Mouse (Mus musculus): ENCODE measurements around the gene Cfc1. TPM values are rescaled to one million over a fixed set of nuclear protein-coding genes. Genes with fewer than 3 reads are reported as not detected.
A peak's percentile ranks its signal among the peaks of the same experiment; 100 is the strongest.

Gene Cfc1
- polyA plus RNA-seq, 1 experiment from 2014 or later, result not detected

DNA sequence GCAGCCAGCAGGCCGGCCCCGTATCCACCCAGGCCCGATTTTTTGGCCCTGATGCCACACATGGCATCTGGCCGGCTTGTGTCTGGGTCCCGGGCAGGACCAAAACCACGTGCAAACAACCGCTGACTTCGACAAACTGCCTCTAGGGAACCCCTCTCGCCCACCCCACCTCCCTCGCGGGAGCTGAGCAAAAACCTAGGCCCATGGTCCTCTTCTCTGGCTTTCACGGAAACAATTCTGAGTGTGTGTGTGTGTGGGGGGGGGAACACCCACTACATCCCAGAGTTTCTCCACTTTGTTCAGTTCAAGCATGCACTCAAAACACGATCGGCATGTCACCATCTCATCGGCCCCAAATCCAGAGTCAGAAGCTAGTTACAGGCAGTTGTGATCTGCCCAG, 25.4 kb downstream of the Cfc1 start, which contains the start of gene Prss40:
TSS of gene Prss40 (minus strand) at position 101 of the 400 bp plus-strand sequence.
- no peak for ATAC-seq (replicated peaks; ENCODE audit: low FRiP score)
- no peak within 1 kb of the TSS for H3K9ac ChIP-seq

DNA sequence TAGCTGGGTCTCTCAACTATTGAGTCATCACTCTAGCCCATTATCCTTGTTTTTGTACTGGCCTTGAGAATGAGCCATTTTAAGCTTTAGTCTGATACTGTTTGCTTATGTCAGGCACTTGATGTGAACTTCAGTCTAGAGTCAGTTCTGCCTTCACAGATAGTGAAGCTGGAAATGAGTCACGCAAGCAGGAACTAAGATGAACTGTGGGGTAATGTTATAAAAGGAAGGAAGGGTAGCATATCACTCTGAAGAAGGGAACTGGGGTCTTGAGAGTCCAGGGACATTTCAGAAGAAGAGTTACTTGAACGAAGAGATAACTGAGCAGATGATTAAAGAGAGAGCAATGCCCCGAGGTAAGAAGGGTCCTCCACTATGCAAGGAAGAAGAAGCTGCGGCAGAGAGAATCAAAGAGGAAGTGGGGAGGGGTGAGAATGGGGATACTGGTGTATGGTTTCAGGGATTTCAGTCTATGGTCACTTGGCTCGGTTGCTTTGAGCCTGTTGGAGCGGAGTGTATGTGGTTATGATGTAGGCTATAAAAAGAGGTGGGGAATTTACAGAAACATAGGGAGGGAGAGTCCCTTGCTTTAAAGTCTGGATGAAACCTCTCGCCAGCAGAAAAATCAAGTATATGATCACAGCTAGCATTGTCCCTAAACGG, 29.1 kb downstream of the Cfc1 start:
- Histone ChIP-seq H3K4me2 (no peak overlapping the region), H3K27ac (no peak overlapping the region), H3K9me3 (replicated peaks) (no peaks in the 10 kb centered on the region), H3K27me3 (no peaks in the 10 kb centered on the region), H3K4me3 (replicated peaks) (no peak overlapping the region), H3K36me3 (no peaks in the 10 kb centered on the region), H3K9ac (no peak overlapping the region), H3K4me1 (no peaks in the 10 kb centered on the region)
- ATAC-seq (replicated peaks; ENCODE audit: low FRiP score), result no peak
- 77% methylated on average over 8 of the region's 8 CpGs for WGBS

More for the DNA sequence above, 25.4 kb downstream of the Cfc1 start, which contains the start of gene Prss40:
- 92% methylated on average over 15 of the region's 15 CpGs for WGBS
- no peaks in the 10 kb centered on the region for H3K4me1 ChIP-seq
- no peak within 1 kb of the TSS for H3K4me3 ChIP-seq (replicated peaks)
- no peaks in the 10 kb centered on the region for H3K27me3 ChIP-seq
- no peaks in the 10 kb centered on the region for H3K36me3 ChIP-seq
- H3K27ac ChIP-seq, result no peak within 1 kb of the TSS
- no peaks in the 10 kb centered on the region for H3K9me3 ChIP-seq (replicated peaks)
- no peak within 1 kb of the TSS for H3K4me2 ChIP-seq

DNA sequence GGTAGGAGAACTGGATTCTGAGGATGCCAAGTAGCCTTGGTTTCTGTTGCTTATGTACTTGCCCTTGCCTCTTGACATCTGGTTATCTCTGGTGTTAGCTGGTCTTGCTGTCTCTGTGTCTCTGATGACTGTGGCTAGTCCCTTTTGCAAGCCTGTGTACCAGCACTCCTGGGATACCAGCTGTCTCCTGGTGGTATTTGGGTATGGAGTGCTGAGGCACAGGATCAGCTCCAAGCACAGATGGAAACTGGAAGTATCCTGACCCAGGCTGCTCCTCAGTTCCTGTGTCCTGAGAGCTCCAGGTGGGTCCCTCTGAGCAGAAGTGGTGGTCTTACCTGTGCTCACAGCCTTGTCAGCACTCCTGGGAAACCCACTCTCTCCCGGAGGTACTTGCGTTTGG, 32.7 kb downstream of the Cfc1 start:
- WGBS, result 99% methylated on average over 2 of the region's 2 CpGs
- no peaks in the 10 kb centered on the region for H3K36me3 ChIP-seq

DNA sequence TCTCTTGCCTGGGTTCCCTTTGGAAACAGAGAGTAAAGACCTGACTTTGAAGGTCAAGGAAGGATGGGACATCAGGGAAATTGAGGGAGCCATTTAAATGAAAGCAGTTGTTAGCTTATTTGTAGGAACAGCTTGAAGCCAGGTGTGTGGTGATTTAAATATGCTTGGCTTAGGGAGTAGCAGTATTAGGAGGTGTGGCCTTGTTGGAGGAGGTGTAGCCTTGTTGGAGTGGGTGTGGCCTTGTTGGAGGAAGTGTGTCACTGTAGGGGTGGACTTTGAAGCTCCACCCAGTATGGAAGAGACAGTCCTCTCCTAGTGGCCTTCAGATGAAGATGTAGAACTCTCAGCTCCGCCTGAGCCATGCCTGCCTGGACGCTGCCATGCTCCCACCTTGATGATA, 34.4 kb downstream of the Cfc1 start:
- Histone ChIP-seq H3K9ac (no peak overlapping the region), H3K27ac (no peak overlapping the region), H3K4me1 (no peaks in the 10 kb centered on the region), H3K36me3 (no peaks in the 10 kb centered on the region), H3K4me2 (no peak overlapping the region), H3K27me3 (no peaks in the 10 kb centered on the region), H3K4me3 (replicated peaks) (no peak overlapping the region), H3K9me3 (replicated peaks) (no peaks in the 10 kb centered on the region)
- no peak for ATAC-seq (replicated peaks; ENCODE audit: low FRiP score)
- 90% methylated on average over 2 of the region's 2 CpGs for WGBS

More for the DNA sequence above, 32.7 kb downstream of the Cfc1 start:
- H3K27me3 ChIP-seq, result no peaks in the 10 kb centered on the region
- no peaks in the 10 kb centered on the region for H3K9me3 ChIP-seq (replicated peaks)
- H3K4me1 ChIP-seq, result no peaks in the 10 kb centered on the region
- no peak overlapping the region for H3K4me2 ChIP-seq
- no peak overlapping the region for H3K27ac ChIP-seq
- no peak overlapping the region for H3K9ac ChIP-seq
- no peak for ATAC-seq (replicated peaks; ENCODE audit: low FRiP score)
- H3K4me3 ChIP-seq (replicated peaks), result no peak overlapping the region

GRCm38 (mm10) chr1:34571431-34571830, 36.0 kb downstream of the Cfc1 start:
- H3K4me2 ChIP-seq, result no peak overlapping the region
- H3K27ac ChIP-seq, result no peak overlapping the region
- H3K9me3 ChIP-seq (replicated peaks), result no peaks in the 10 kb centered on the region
- H3K4me1 ChIP-seq, result no peaks in the 10 kb centered on the region
- no peak overlapping the region for H3K4me3 ChIP-seq (replicated peaks)
- no peak for ATAC-seq (replicated peaks; ENCODE audit: low FRiP score)
- H3K36me3 ChIP-seq, result no peaks in the 10 kb centered on the region
- no peaks in the 10 kb centered on the region for H3K27me3 ChIP-seq
- WGBS, result 59% methylated on average over 6 of the region's 6 CpGs
- no peak overlapping the region for H3K9ac ChIP-seq

GRCm38 (mm10) chr1:34573221-34573620, 37.8 kb downstream of the Cfc1 start:
- ATAC-seq (replicated peaks; ENCODE audit: low FRiP score), result no peak
- H3K27me3 ChIP-seq, result peaks cover 12% of the 10 kb centered on the region
- H3K9ac ChIP-seq, result no peak overlapping the region
- no peaks in the 10 kb centered on the region for H3K36me3 ChIP-seq
- H3K27ac ChIP-seq, result no peak overlapping the region
- H3K9me3 ChIP-seq (replicated peaks), result no peaks in the 10 kb centered on the region
- 80% methylated on average over 6 of the region's 6 CpGs for WGBS
- H3K4me1 ChIP-seq, result no peaks in the 10 kb centered on the region
- H3K4me3 ChIP-seq (replicated peaks), result no peak overlapping the region
- H3K4me2 ChIP-seq, result no peak overlapping the region

- H3K27me3 ChIP-seq, result peaks cover 40% of the 10 kb centered on the region
- H3K4me3 ChIP-seq (replicated peaks), result peak within 1 kb of the TSS; percentile 43
- no peak within 1 kb of the TSS for H3K9ac ChIP-seq
- no peak within 1 kb of the TSS for H3K27ac ChIP-seq
- H3K36me3 ChIP-seq, result no peaks in the 10 kb centered on the region
- WGBS, result 1% methylated on average over 53 of the region's 53 CpGs
- H3K4me1 ChIP-seq, result peaks cover 14% of the 10 kb centered on the region
- peak; percentile 89 for ATAC-seq (replicated peaks; ENCODE audit: low FRiP score)
- H3K4me2 ChIP-seq, result peak within 1 kb of the TSS; percentile 81
- no peaks in the 10 kb centered on the region for H3K9me3 ChIP-seq (replicated peaks)
These were observed 43.7 kb downstream of the Cfc1 start, which contains the start of gene Amer3 for GRCm38 (mm10) chr1:34578851-34579781. Gene Amer3 (plus strand): TSS chr1:34579657.

- H3K4me2 ChIP-seq, result peak overlapping the region; percentile 81
- H3K9ac ChIP-seq, result no peak overlapping the region
- ATAC-seq (replicated peaks; ENCODE audit: low FRiP score), result no peak; the same call in 1 of the 2 replicates
- peaks cover 40% of the 10 kb centered on the region for H3K27me3 ChIP-seq
- peaks cover 14% of the 10 kb centered on the region for H3K4me1 ChIP-seq
- no peak overlapping the region for H3K27ac ChIP-seq
- H3K4me3 ChIP-seq (replicated peaks), result peak overlapping the region; percentile 43
- H3K9me3 ChIP-seq (replicated peaks), result no peaks in the 10 kb centered on the region
- 1% methylated on average over 18 of the region's 18 CpGs for WGBS
- no peaks in the 10 kb centered on the region for H3K36me3 ChIP-seq
These were observed 44.4 kb downstream of the Cfc1 start for GRCm38 (mm10) chr1:34579782-34580356.

DNA sequence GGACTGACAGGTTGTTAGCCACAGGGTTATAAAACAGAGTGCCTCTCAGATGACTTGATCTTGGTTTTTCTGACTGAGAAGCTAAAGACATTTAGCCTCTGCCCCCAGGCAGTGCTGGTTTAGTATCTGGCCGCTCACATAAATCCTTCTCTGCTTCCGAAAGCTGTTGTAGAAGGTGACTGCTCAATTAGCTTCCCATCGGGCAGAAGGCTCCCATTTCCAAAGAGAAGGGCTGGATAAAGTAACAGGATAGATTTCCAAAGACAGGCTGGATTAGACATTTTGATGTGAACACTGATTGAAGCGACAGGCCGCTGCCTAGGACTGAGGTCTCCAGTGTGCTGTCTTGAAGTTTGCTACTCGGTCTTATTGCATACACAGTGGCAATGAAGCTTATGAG, 46.8 kb downstream of the Cfc1 start:
- no peak overlapping the region for H3K9ac ChIP-seq
- H3K36me3 ChIP-seq, result no peaks in the 10 kb centered on the region
- WGBS, result 28% methylated on average over 6 of the region's 6 CpGs
- H3K9me3 ChIP-seq (replicated peaks), result no peaks in the 10 kb centered on the region
- no peak for ATAC-seq (replicated peaks; ENCODE audit: low FRiP score)
- H3K4me2 ChIP-seq, result no peak overlapping the region
- H3K4me3 ChIP-seq (replicated peaks), result no peak overlapping the region
- no peak overlapping the region for H3K27ac ChIP-seq
- H3K27me3 ChIP-seq, result peaks cover 35% of the 10 kb centered on the region
- H3K4me1 ChIP-seq, result peaks cover 14% of the 10 kb centered on the region

DNA sequence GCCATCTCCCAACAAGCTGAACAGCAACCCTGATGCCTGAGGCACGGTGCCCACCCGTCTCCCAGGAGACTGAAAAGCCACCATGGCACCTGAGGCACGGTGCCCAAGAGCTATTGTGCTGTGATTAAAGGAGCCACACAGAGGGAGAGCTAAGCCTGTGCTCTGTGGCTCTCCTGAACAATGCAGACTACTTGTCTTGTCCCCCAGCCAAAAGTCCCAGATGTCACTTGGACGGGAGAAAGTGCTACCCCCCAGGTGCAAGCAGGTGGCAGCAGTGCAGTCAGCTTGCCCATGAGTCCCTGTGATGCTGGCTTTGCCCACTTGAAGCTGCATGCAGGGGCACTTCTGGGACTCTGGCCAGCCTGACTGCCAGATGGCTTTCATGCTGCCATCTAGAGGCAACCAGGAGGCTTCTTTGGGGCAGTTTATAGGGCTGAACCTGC, 48.4 kb downstream of the Cfc1 start:
- no peak for ATAC-seq (replicated peaks; ENCODE audit: low FRiP score)
- Histone ChIP-seq H3K9ac (no peak overlapping the region), H3K4me3 (replicated peaks) (no peak overlapping the region), H3K9me3 (replicated peaks) (no peaks in the 10 kb centered on the region), H3K27ac (no peak overlapping the region), H3K27me3 (peaks cover 22% of the 10 kb centered on the region), H3K36me3 (no peaks in the 10 kb centered on the region), H3K4me1 (peaks cover 10% of the 10 kb centered on the region), H3K4me2 (no peak overlapping the region)
- WGBS, result 38% methylated on average over 4 of the region's 4 CpGs

GRCm38 (mm10) chr1:34584736-34585135, 49.3 kb downstream of the Cfc1 start:
- 77% methylated on average over 4 of the region's 4 CpGs for WGBS
- ATAC-seq (replicated peaks; ENCODE audit: low FRiP score), result no peak
- H3K9me3 ChIP-seq (replicated peaks), result no peaks in the 10 kb centered on the region
- H3K27me3 ChIP-seq, result peaks cover 14% of the 10 kb centered on the region
- H3K4me3 ChIP-seq (replicated peaks), result no peak overlapping the region
- H3K36me3 ChIP-seq, result no peaks in the 10 kb centered on the region
- H3K4me2 ChIP-seq, result no peak overlapping the region
- no peak overlapping the region for H3K27ac ChIP-seq
- H3K9ac ChIP-seq, result no peak overlapping the region
- peaks cover 3% of the 10 kb centered on the region for H3K4me1 ChIP-seq

All from kidney, embryonic 15.5 days (tissue).